Mouse (Mus musculus) thymus, adult 2 months (tissue): ENCODE data around the gene Tiam2.

Experiments used
- CTCF ChIP-seq: fragments of 200-500 bp; IDR thresholded peaks from 2 replicates; pipeline ENCODE4 v1.5.1; 2012; ENCODE audit warnings: mild to moderate bottlenecking, control low read depth, low read length, moderate library complexity, borderline replicate concordance; ENCODE audit not compliant: control insufficient read depth, poor library complexity, insufficient read depth; ENCODE audit errors: extremely low read depth
- POLR2A ChIP-seq: fragments of 200-500 bp; IDR thresholded peaks from 2 replicates; pipeline ENCODE4 v1.6.1; 2012; ENCODE audit warnings: mild to moderate bottlenecking, low read length, control low read depth, moderate library complexity; ENCODE audit not compliant: control insufficient read depth, poor library complexity, insufficient read depth; ENCODE audit errors: extremely low read depth

GRCm38 (mm10) chr17:3527841-3528471, 201.6 kb downstream of the Tiam2 start:
- TF ChIP-seq POLR2A (no peak), CTCF (no peak)
